Mouse (Mus musculus): ENCODE results near the gene Pigq. TPM values are rescaled to one million over a fixed set of nuclear protein-coding genes. Genes with fewer than 3 reads are reported as not detected.

Gene Pigq
- polyA plus RNA-seq, 1 experiment from 2014 or later: 41.4 TPM

- Histone ChIP-seq H3K9me3 (replicated peaks; ENCODE audit: control insufficient read depth, low read length) (no peaks in the 10 kb centered on the region), H3K36me3 (replicated peaks; ENCODE audit: control insufficient read depth, insufficient read depth, low read depth, low read length) (no peaks in the 10 kb centered on the region; the same call in 1 of the 2 replicates), H3K4me3 (ENCODE audit: low read depth, low read length) (no peak overlapping the region), H3K27me3 (ENCODE audit: control insufficient read depth, insufficient read depth, low read length) (no peaks in the 10 kb centered on the region), H3K4me2 (ENCODE audit: low read depth, low read length) (no peak overlapping the region), H3K9ac (replicated peaks; ENCODE audit: low read length) (no peak overlapping the region), H3K4me1 (ENCODE audit: control insufficient read depth, insufficient read depth, low read length) (peaks cover 4% of the 10 kb centered on the region), H3K27ac (replicated peaks; ENCODE audit: low read depth, low read length) (no peak overlapping the region)
- ATAC-seq (replicated peaks; ENCODE audit: insufficient number of reproducible peaks, low FRiP score, low TSS enrichment, low read depth) (no peak), DNase-seq (ENCODE audit: low spot score) (no peak)
- WGBS: 90% methylated on average over 4 of the region's 4 CpGs
These were observed 30.4 kb downstream of the Pigq start for GRCm38 (mm10) chr17:25914295-25914694.

GRCm38 (mm10) chr17:25913877-25914275 lies 30.9 kb downstream of the Pigq start:
- ATAC-seq (replicated peaks; ENCODE audit: insufficient number of reproducible peaks, low FRiP score, low TSS enrichment, low read depth) (no peak), DNase-seq (ENCODE audit: low spot score) (no peak)
- no peaks in the 10 kb centered on the region; the same call in 1 of the 2 replicates for H3K36me3 ChIP-seq (replicated peaks; ENCODE audit: control insufficient read depth, insufficient read depth, low read depth, low read length)
- peaks cover 4% of the 10 kb centered on the region for H3K4me1 ChIP-seq (ENCODE audit: control insufficient read depth, insufficient read depth, low read length)
- no peaks in the 10 kb centered on the region for H3K9me3 ChIP-seq (replicated peaks; ENCODE audit: control insufficient read depth, low read length)
- no peaks in the 10 kb centered on the region for H3K27me3 ChIP-seq (ENCODE audit: control insufficient read depth, insufficient read depth, low read length)
- no peak overlapping the region for H3K4me3 ChIP-seq (ENCODE audit: low read depth, low read length)
- H3K27ac ChIP-seq (replicated peaks; ENCODE audit: low read depth, low read length): no peak overlapping the region
- 88% methylated on average over 1 of the region's 1 CpGs for WGBS
- no peak overlapping the region for H3K9ac ChIP-seq (replicated peaks; ENCODE audit: low read length)
- H3K4me2 ChIP-seq (ENCODE audit: low read depth, low read length): no peak overlapping the region

GRCm38 (mm10) chr17:25913186-25913876 lies 31.4 kb downstream of the Pigq start:
- Histone ChIP-seq H3K27ac (replicated peaks; ENCODE audit: low read depth, low read length) (no peak overlapping the region), H3K9ac (replicated peaks; ENCODE audit: low read length) (no peak overlapping the region), H3K9me3 (replicated peaks; ENCODE audit: control insufficient read depth, low read length) (no peaks in the 10 kb centered on the region), H3K4me3 (ENCODE audit: low read depth, low read length) (no peak overlapping the region), H3K27me3 (ENCODE audit: control insufficient read depth, insufficient read depth, low read length) (no peaks in the 10 kb centered on the region), H3K36me3 (replicated peaks; ENCODE audit: control insufficient read depth, insufficient read depth, low read depth, low read length) (no peaks in the 10 kb centered on the region; the same call in 1 of the 2 replicates), H3K4me1 (ENCODE audit: control insufficient read depth, insufficient read depth, low read length) (peaks cover 1% of the 10 kb centered on the region), H3K4me2 (ENCODE audit: low read depth, low read length) (no peak overlapping the region)
- no peak for ATAC-seq (replicated peaks; ENCODE audit: insufficient number of reproducible peaks, low FRiP score, low TSS enrichment, low read depth)
- DNase-seq (ENCODE audit: low spot score): no peak
- 90% methylated on average over 14 of the region's 14 CpGs for WGBS

GRCm38 (mm10) chr17:25911816-25912215 lies 32.9 kb downstream of the Pigq start:
- Histone ChIP-seq H3K9ac (replicated peaks; ENCODE audit: low read length) (no peak overlapping the region), H3K4me1 (ENCODE audit: control insufficient read depth, insufficient read depth, low read length) (no peaks in the 10 kb centered on the region), H3K4me3 (ENCODE audit: low read depth, low read length) (no peak overlapping the region), H3K36me3 (replicated peaks; ENCODE audit: control insufficient read depth, insufficient read depth, low read depth, low read length) (no peaks in the 10 kb centered on the region; the same call in 1 of the 2 replicates), H3K27ac (replicated peaks; ENCODE audit: low read depth, low read length) (no peak overlapping the region), H3K9me3 (replicated peaks; ENCODE audit: control insufficient read depth, low read length) (no peaks in the 10 kb centered on the region), H3K4me2 (ENCODE audit: low read depth, low read length) (no peak overlapping the region), H3K27me3 (ENCODE audit: control insufficient read depth, insufficient read depth, low read length) (no peaks in the 10 kb centered on the region)
- 88% methylated on average over 4 of the region's 4 CpGs for WGBS
- no peak for ATAC-seq (replicated peaks; ENCODE audit: insufficient number of reproducible peaks, low FRiP score, low TSS enrichment, low read depth)
- DNase-seq (ENCODE audit: low spot score): no peak

GRCm38 (mm10) chr17:25907640-25908039 lies 37.1 kb downstream of the Pigq start:
- Histone ChIP-seq H3K4me1 (ENCODE audit: control insufficient read depth, insufficient read depth, low read length) (no peaks in the 10 kb centered on the region), H3K36me3 (replicated peaks; ENCODE audit: control insufficient read depth, insufficient read depth, low read depth, low read length) (no peaks in the 10 kb centered on the region), H3K9ac (replicated peaks; ENCODE audit: low read length) (no peak overlapping the region), H3K4me3 (ENCODE audit: low read depth, low read length) (no peak overlapping the region), H3K27ac (replicated peaks; ENCODE audit: low read depth, low read length) (no peak overlapping the region), H3K4me2 (ENCODE audit: low read depth, low read length) (no peak overlapping the region), H3K9me3 (replicated peaks; ENCODE audit: control insufficient read depth, low read length) (no peaks in the 10 kb centered on the region), H3K27me3 (ENCODE audit: control insufficient read depth, insufficient read depth, low read length) (no peaks in the 10 kb centered on the region)
- ATAC-seq (replicated peaks; ENCODE audit: insufficient number of reproducible peaks, low FRiP score, low TSS enrichment, low read depth): no peak
- 83% methylated on average over 2 of the region's 2 CpGs for WGBS
- DNase-seq (ENCODE audit: low spot score): no peak

GRCm38 (mm10) chr17:25903061-25903460 lies 41.7 kb downstream of the Pigq start:
- Histone ChIP-seq H3K4me2 (ENCODE audit: low read depth, low read length) (no peak overlapping the region), H3K36me3 (replicated peaks; ENCODE audit: control insufficient read depth, insufficient read depth, low read depth, low read length) (no peaks in the 10 kb centered on the region; the same call in 1 of the 2 replicates), H3K9me3 (replicated peaks; ENCODE audit: control insufficient read depth, low read length) (no peaks in the 10 kb centered on the region), H3K4me3 (ENCODE audit: low read depth, low read length) (no peak overlapping the region), H3K4me1 (ENCODE audit: control insufficient read depth, insufficient read depth, low read length) (no peaks in the 10 kb centered on the region), H3K9ac (replicated peaks; ENCODE audit: low read length) (no peak overlapping the region), H3K27me3 (ENCODE audit: control insufficient read depth, insufficient read depth, low read length) (no peaks in the 10 kb centered on the region), H3K27ac (replicated peaks; ENCODE audit: low read depth, low read length) (no peak overlapping the region)
- ATAC-seq (replicated peaks; ENCODE audit: insufficient number of reproducible peaks, low FRiP score, low TSS enrichment, low read depth) (no peak), DNase-seq (ENCODE audit: low spot score) (no peak)
- 80% methylated on average over 3 of the region's 3 CpGs for WGBS

- Histone ChIP-seq H3K36me3 (replicated peaks; ENCODE audit: control insufficient read depth, insufficient read depth, low read depth, low read length) (no peaks in the 10 kb centered on the region; the same call in 1 of the 2 replicates), H3K4me3 (ENCODE audit: low read depth, low read length) (no peak overlapping the region), H3K9ac (replicated peaks; ENCODE audit: low read length) (no peak overlapping the region), H3K27ac (replicated peaks; ENCODE audit: low read depth, low read length) (no peak overlapping the region), H3K4me1 (ENCODE audit: control insufficient read depth, insufficient read depth, low read length) (no peaks in the 10 kb centered on the region), H3K4me2 (ENCODE audit: low read depth, low read length) (no peak overlapping the region), H3K9me3 (replicated peaks; ENCODE audit: control insufficient read depth, low read length) (no peaks in the 10 kb centered on the region), H3K27me3 (ENCODE audit: control insufficient read depth, insufficient read depth, low read length) (no peaks in the 10 kb centered on the region)
- 90% methylated on average over 1 of the region's 1 CpGs for WGBS
- ATAC-seq (replicated peaks; ENCODE audit: insufficient number of reproducible peaks, low FRiP score, low TSS enrichment, low read depth) (no peak), DNase-seq (ENCODE audit: low spot score) (no peak)
These were observed 44.5 kb downstream of the Pigq start for GRCm38 (mm10) chr17:25900193-25900592.

- Histone ChIP-seq H3K9me3 (replicated peaks; ENCODE audit: control insufficient read depth, low read length) (no peaks in the 10 kb centered on the region), H3K4me3 (ENCODE audit: low read depth, low read length) (no peak overlapping the region), H3K27ac (replicated peaks; ENCODE audit: low read depth, low read length) (no peak overlapping the region), H3K9ac (replicated peaks; ENCODE audit: low read length) (no peak overlapping the region), H3K4me2 (ENCODE audit: low read depth, low read length) (no peak overlapping the region), H3K27me3 (ENCODE audit: control insufficient read depth, insufficient read depth, low read length) (no peaks in the 10 kb centered on the region), H3K4me1 (ENCODE audit: control insufficient read depth, insufficient read depth, low read length) (no peaks in the 10 kb centered on the region), H3K36me3 (replicated peaks; ENCODE audit: control insufficient read depth, insufficient read depth, low read depth, low read length) (no peaks in the 10 kb centered on the region; the same call in 1 of the 2 replicates)
- DNase-seq (ENCODE audit: low spot score) (no peak), ATAC-seq (replicated peaks; ENCODE audit: insufficient number of reproducible peaks, low FRiP score, low TSS enrichment, low read depth) (no peak)
- 54% methylated on average over 12 of the region's 12 CpGs for WGBS
These were observed 48.8 kb downstream of the Pigq start for GRCm38 (mm10) chr17:25895891-25896290.

Data from embryonic facial prominence, embryonic 11.5 days (tissue).